Mouse (Mus musculus) megakaryocyte-erythroid progenitor cell, adult 5 weeks (primary cell): ENCODE data around the gene Gm26566. TPM values are rescaled to one million over a fixed set of nuclear protein-coding genes. Genes with fewer than 3 reads are reported as not detected.

ENCODE experiments used
- polyA plus RNA-seq: library from polyadenylated mRNA; stranded (reverse); fragments of >175 nt; gene quantifications from 2 replicates; pipeline ENCODE4 v1.2.3, GENCODE M21; 2012

Gm26566 gene
- polyA plus RNA-seq = 1.2 and 1.3 TPM in 2 replicates

GRCm38 (mm10) chr4:88721791-88722721 is at the start of gene Gm26566, which contains the start of gene Klhl9:
Gm26566 (plus strand) TSS chr4:88721805.
Klhl9 (minus strand) TSS chr4:88722465.

GRCm38 (mm10) chr4:88676824-88677223 is 44.8 kb upstream of the Gm26566 start, which contains the start of gene Ifna16:
Ifna16 (minus strand) TSS chr4:88676924.

GRCm38 (mm10) chr4:88683812-88684211 is 37.8 kb upstream of the Gm26566 start, which contains the start of gene Ifna2:
Ifna2 (minus strand) TSS chr4:88683912.

DNA sequence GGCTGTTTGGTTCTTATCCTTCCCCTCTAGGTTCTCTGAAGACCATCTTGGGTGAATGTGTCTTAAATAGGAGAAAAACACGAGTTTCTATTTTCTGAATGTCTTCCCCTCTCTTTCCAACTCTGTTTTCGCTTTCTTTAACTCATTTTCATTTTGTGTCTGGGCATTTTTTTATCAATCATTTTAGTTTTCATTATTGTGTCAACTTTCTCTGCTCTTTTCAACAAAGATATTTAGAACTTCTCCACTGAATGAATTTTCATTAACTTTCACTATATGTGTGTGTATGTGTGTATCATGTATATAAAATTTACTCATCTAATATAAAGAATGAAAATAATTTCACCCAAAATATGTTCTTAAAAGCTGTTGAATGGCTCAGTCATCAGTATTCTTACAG is 30.3 kb upstream of the Gm26566 start, which contains the start of gene Ifnab:
Gene Ifnab, minus strand, starts transcription at position 101 of the 400 bp plus-strand sequence.

DNA sequence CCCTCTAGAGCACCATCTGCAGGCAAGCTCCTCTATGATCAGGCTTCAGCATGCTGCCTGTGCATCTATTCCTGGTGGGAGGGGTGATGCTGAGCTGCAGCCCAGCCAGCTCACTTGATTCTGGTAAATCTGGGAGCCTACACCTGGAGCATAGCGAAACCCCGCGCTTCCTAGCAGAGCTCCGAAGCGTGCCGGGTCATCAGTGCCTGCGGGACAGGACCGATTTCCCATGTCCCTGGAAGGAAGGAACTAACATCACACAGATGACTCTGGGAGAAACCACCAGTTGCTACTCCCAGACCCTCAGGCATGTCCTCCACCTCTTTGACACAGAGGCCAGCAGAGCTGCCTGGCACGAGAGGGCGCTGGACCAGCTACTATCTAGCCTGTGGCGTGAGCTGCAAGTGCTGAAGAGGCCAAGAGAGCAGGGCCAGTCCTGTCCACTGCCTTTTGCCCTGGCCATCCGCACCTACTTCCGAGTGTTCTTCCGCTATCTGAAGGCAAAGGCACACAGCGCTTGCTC is 33.3 kb downstream of the Gm26566 start, which contains the start of gene Gm13271:
Gene Gm13271, plus strand, starts transcription at position 51 of the 523 bp plus-strand sequence.

DNA sequence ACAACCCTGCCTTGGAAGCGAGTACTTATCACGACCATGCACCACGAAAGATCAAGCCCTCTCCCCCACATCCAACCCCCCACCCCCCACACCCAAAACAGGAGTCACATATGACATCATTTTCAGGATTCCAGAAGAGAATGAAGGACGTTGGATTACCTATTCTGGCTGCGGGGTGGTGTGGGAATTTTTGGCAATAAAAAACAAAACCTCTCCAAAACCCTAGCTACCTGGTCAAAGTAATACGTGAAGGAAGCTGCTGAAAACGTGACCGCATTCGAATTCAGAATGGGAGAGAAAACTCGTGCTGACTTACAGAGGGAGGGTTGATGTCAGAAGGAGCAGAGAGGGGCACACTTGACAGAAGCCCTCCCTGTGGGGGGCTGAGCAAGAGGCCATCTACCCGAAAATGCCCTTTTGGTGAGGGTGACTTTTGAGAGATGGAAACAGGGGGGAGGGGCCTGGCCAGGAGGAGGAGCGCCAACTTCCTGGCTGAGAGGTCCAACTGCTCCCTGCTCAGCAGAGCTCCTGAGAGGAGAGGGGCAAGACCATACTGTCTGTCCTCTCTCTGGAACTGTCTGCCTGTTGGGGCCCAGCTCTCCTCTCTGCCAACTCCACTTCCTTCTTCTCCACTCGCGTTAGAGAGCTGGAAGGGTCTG is 38.1 kb downstream of the Gm26566 start, which contains the start of gene Gm13283:
Gene Gm13283, plus strand, starts transcription at position 510 of the 659 bp plus-strand sequence.

Other genes starting within 250 kb of the Gm26566 start
- gene Ifnb1, start 199.0 kb upstream of the Gm26566 start, polyA plus RNA-seq = not detected in 2 replicates
- not detected in 2 replicates for gene Ifna15, start 163.6 kb upstream of the Gm26566 start, polyA plus RNA-seq
- not detected in 2 replicates for gene Ifna14, start 150.0 kb upstream of the Gm26566 start, polyA plus RNA-seq
- not detected in 2 replicates for gene Ifna9, start 129.4 kb upstream of the Gm26566 start, polyA plus RNA-seq
- not detected in 2 replicates for gene Ifna12, start 118.4 kb upstream of the Gm26566 start, polyA plus RNA-seq
- gene C87499, start 87.4 kb upstream of the Gm26566 start, polyA plus RNA-seq = not detected in 2 replicates
- not detected in 2 replicates for gene Ifna13, start 77.3 kb upstream of the Gm26566 start, polyA plus RNA-seq
- gene Ifna16, start 44.9 kb upstream of the Gm26566 start, polyA plus RNA-seq = not detected in 2 replicates
- not detected in 2 replicates for gene Ifna2, start 37.9 kb upstream of the Gm26566 start, polyA plus RNA-seq
- not detected in 2 replicates for gene Ifnab, start 30.4 kb upstream of the Gm26566 start, polyA plus RNA-seq
- gene Klhl9, start 660 bp downstream of the Gm26566 start, polyA plus RNA-seq = 6.6 and 7.6 TPM in 2 replicates
- gene Gm13271, start 33.1 kb downstream of the Gm26566 start, polyA plus RNA-seq = not detected in 2 replicates
- 0.12 and 0.13 TPM in 2 replicates for gene Gm13283, start 38.3 kb downstream of the Gm26566 start, polyA plus RNA-seq
- gene Gm13290, start 52.0 kb downstream of the Gm26566 start, polyA plus RNA-seq = not detected in 2 replicates
- not detected in 2 replicates for gene Gm13289, start 55.1 kb downstream of the Gm26566 start, polyA plus RNA-seq
- gene Gm13272, start 58.0 kb downstream of the Gm26566 start, polyA plus RNA-seq = not detected in 2 replicates
- gene Ifnz, start 60.3 kb downstream of the Gm26566 start, polyA plus RNA-seq = not detected in 2 replicates
- gene Gm13276, start 63.9 kb downstream of the Gm26566 start, polyA plus RNA-seq = not detected in 2 replicates
- gene Gm13277, start 66.8 kb downstream of the Gm26566 start, polyA plus RNA-seq = not detected in 2 replicates
- not detected in 2 replicates for gene Gm13278, start 69.7 kb downstream of the Gm26566 start, polyA plus RNA-seq
- not detected in 2 replicates for gene Gm13275, start 72.7 kb downstream of the Gm26566 start, polyA plus RNA-seq
- gene Gm13279, start 75.6 kb downstream of the Gm26566 start, polyA plus RNA-seq = not detected in 2 replicates
- not detected in 2 replicates for gene Gm13285, start 77.9 kb downstream of the Gm26566 start, polyA plus RNA-seq
- gene Gm13287, start 81.4 kb downstream of the Gm26566 start, polyA plus RNA-seq = not detected in 2 replicates
- gene Gm13288, start 83.7 kb downstream of the Gm26566 start, polyA plus RNA-seq = 0.06 and 0.09 TPM in 2 replicates
- not detected in 2 replicates for gene Ifna7, start 94.4 kb downstream of the Gm26566 start, polyA plus RNA-seq
- gene Ifna11, start 98.2 kb downstream of the Gm26566 start, polyA plus RNA-seq = not detected in 2 replicates
- gene Ifna6, start 105.6 kb downstream of the Gm26566 start, polyA plus RNA-seq = not detected in 2 replicates
- gene Ifna5, start 113.7 kb downstream of the Gm26566 start, polyA plus RNA-seq = not detected in 2 replicates
- gene Ifna4, start 120.1 kb downstream of the Gm26566 start, polyA plus RNA-seq = not detected in 2 replicates
- not detected in 2 replicates for gene Ifna1, start 128.3 kb downstream of the Gm26566 start, polyA plus RNA-seq
- not detected in 2 replicates for gene Ifne, start 158.4 kb downstream of the Gm26566 start, polyA plus RNA-seq